Mouse (Mus musculus) midbrain, embryonic 16.5 days (tissue): ENCODE results near the gene Cop1. TPM values are rescaled to one million over a fixed set of nuclear protein-coding genes. Genes with fewer than 3 reads are reported as not detected.

Source experiments
- ATAC-seq: fragments of 200-750 bp; cut with Nextera tagmentation; 2 replicates; pipeline ENCODE4 v1.8.0; 2017; ENCODE audit warnings: moderate TSS enrichment
- H3K27ac ChIP-seq: fragments of 300-500 bp; sonication (generic); 2 replicates; pipeline ENCODE4 v1.5.1; 2014; ENCODE audit warnings: mild to moderate bottlenecking, low read length, mixed read lengths
- H3K27me3 ChIP-seq: fragments of 300-500 bp; sonication (generic); 2 replicates; pipeline ENCODE4 v1.6.1; 2014; ENCODE audit warnings: low read depth, low read length, mixed read lengths; ENCODE audit not compliant: control insufficient read depth, insufficient read depth
- H3K36me3 ChIP-seq: fragments of 300-500 bp; sonication (generic); 2 replicates; pipeline ENCODE4 v1.6.1; 2014; ENCODE audit warnings: mild to moderate bottlenecking, low read length, moderate library complexity, mixed read lengths; ENCODE audit not compliant: control insufficient read depth, insufficient read depth
- H3K4me1 ChIP-seq: fragments of 300-500 bp; sonication (generic); 2 replicates; pipeline ENCODE4 v1.6.1; 2014; ENCODE audit warnings: mild to moderate bottlenecking, low read length, mixed read lengths; ENCODE audit not compliant: control insufficient read depth, insufficient read depth
- H3K4me2 ChIP-seq: fragments of 300-500 bp; sonication (generic); 2 replicates; pipeline ENCODE4 v1.6.1; 2014; ENCODE audit warnings: mild to moderate bottlenecking, low read length, mixed read lengths
- H3K4me3 ChIP-seq: fragments of 300-500 bp; sonication (generic); 2 replicates; pipeline ENCODE4 v1.5.1; 2014; ENCODE audit warnings: low read depth, mild to moderate bottlenecking, low read length, moderate library complexity, mixed read lengths
- H3K9ac ChIP-seq: fragments of 300-500 bp; sonication (generic); 2 replicates; pipeline ENCODE4 v1.6.1; 2014; ENCODE audit warnings: low read depth, low read length, mixed read lengths
- H3K9me3 ChIP-seq: fragments of 300-500 bp; sonication (generic); replicated peaks from 2 replicates; pipeline ENCODE4 v1.6.1; 2014; ENCODE audit warnings: mild to moderate bottlenecking, low read length, mixed read lengths; ENCODE audit not compliant: control insufficient read depth, poor library complexity, severe bottlenecking
- WGBS: fragments of 180-500 bp; shearing (Covaris S2); extraction: QIAGEN DNeasy Blood & Tissue Kit; methylation state at CpG from one replicate; pipeline ENCODE4 v1.1.7; 2014; 5-methylcytosine and 5-hydroxymethylcytosine counted together
- polyA plus RNA-seq: library from polyadenylated mRNA; unstranded; fragments of >200 nt; fragmentation: Nextera tagmentation; extraction: Ambion mirVana; gene quantifications from 2 replicates; pipeline ENCODE4 v1.2.1, GENCODE M21; 2015

Cop1 gene
- polyA plus RNA-seq, 1 experiment from 2014 or later: 14.0 TPM

DNA sequence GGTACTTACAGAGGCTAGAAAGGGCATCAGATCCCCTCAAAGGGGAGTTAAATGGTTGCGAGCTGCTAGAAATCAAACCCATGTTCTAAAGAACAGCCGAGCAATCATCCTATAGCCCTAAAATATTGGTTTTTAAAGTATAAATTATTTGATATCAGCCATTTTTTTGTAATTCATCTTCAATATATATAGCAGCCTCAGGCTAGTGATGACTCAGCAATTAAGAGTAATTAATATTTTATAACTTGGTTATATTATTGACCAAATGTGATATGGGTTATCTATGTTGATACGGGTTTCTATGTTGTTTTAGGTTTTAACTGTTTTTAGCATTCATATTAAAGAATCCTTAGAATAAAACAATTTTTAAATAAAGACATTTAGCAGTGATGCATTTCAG, 31.7 kb downstream of the Cop1 start:
- Histone ChIP-seq H3K9ac (no peak overlapping the region), H3K4me2 (no peak overlapping the region), H3K27me3 (no peaks in the 10 kb centered on the region), H3K27ac (no peak overlapping the region), H3K9me3 (no peaks in the 10 kb centered on the region), H3K4me3 (no peak overlapping the region), H3K4me1 (0 out of 2 replicates have a peak, but pooled peaks cover 3% of the 10 kb centered on the region), H3K36me3 (no peaks in the 10 kb centered on the region; the same call in none of the 2 replicates)
- WGBS: 97% methylated on average over 3 of the region's 3 CpGs
- no peak for ATAC-seq

DNA sequence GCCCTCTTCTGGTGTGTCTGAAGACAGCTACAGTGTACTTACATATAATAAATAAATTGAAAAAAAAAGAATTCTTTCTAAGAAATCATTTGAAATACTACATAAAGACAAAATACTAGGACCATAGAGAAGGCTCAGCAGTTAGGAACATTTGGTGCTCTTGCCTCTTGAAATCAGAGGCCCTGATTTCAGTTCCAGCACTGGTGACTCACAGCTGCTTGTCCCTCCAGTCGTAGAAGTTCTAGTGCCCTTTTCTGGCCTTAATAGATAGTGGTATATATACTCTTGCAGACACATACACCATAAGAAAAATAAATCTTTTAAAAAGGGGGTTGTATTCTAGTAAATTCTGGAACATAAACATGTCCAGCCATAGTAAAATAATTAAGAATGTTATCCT, 48.0 kb downstream of the Cop1 start:
- ATAC-seq: no peak
- Histone ChIP-seq H3K27ac (no peak overlapping the region), H3K4me3 (no peak overlapping the region), H3K27me3 (no peaks in the 10 kb centered on the region), H3K4me1 (no peaks in the 10 kb centered on the region), H3K36me3 (no peaks in the 10 kb centered on the region), H3K9me3 (no peaks in the 10 kb centered on the region), H3K4me2 (no peak overlapping the region), H3K9ac (no peak overlapping the region)
- 100% methylated on average over 1 of the region's 1 CpGs for WGBS

DNA sequence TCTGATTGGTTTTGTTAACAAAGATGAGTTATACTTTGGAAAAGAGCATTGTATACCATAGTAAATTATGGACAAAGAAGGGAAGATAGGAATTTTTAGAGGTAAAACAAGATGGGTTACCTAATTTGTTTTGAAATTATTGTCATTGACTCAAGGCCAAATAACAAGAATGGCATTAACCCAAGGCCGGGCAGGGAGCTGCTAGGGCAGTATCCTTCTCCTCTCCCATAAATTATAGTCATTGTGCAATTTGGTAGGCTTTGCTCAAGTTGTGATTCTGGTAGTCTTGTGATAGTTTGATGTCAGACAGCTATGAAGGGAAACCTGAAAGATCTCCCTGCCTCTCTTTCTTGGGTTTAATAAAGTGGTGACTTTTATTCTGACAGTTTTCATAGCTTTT, 49.7 kb downstream of the Cop1 start:
- no peak overlapping the region for H3K9ac ChIP-seq

DNA sequence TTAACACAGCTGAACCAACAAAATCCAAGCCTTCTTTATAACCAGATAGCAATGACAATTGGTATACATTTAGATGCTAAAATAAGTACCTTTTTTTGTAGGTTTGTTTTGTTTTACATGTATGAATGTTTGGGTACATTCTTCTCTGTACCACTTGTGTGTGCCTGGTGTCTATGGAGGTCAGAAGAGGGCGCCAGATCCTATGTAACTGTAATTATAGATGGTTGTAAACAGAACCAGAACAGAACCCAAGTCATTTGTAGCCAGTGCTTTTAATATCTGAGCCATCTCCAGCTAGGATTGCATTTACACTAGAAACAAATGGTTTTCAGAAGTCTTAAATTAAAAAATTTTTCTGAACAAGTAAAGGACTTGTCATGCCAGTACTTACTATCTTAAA, 54.7 kb downstream of the Cop1 start:
- no peak overlapping the region for H3K27ac ChIP-seq
- H3K4me3 ChIP-seq: no peak overlapping the region
- no peaks in the 10 kb centered on the region for H3K27me3 ChIP-seq
- H3K4me1 ChIP-seq: no peaks in the 10 kb centered on the region
- no peak overlapping the region for H3K4me2 ChIP-seq
- no peak for ATAC-seq
- H3K9me3 ChIP-seq: no peaks in the 10 kb centered on the region
- no peak overlapping the region for H3K9ac ChIP-seq
- H3K36me3 ChIP-seq: 0 out of 2 replicates have a peak, but pooled peaks cover 3% of the 10 kb centered on the region
- WGBS: 73% methylated on average over 1 of the region's 1 CpGs

More for the DNA sequence above, 49.7 kb downstream of the Cop1 start:
- H3K4me3 ChIP-seq: no peak overlapping the region
- ATAC-seq: no peak
- H3K27me3 ChIP-seq: no peaks in the 10 kb centered on the region
- WGBS: 94% methylated on average over 1 of the region's 1 CpGs
- H3K4me1 ChIP-seq: no peaks in the 10 kb centered on the region
- H3K36me3 ChIP-seq: 0 out of 2 replicates have a peak, but pooled peaks cover 3% of the 10 kb centered on the region
- no peak overlapping the region for H3K27ac ChIP-seq
- H3K9me3 ChIP-seq: no peaks in the 10 kb centered on the region
- H3K4me2 ChIP-seq: no peak overlapping the region

DNA sequence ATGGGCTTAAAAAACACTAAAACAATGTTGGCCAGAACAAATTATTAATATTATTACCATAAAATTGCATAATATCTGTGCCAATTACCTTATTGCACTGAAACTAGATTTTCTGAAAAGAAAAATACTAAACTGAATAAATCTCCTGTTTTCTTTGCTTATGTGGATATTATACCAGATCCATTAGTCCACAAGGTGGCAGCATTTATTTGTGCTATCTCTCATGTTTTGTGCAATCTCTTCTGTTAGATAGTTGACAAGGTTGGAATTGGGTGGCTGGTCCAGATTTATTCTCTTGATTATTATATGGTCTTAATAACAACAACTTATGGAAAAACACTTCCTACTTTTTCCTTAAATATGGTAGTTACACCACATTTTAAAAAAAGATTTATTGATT, 58.1 kb downstream of the Cop1 start:
- H3K4me1 ChIP-seq: no peaks in the 10 kb centered on the region
- no peak overlapping the region for H3K4me2 ChIP-seq
- no peaks in the 10 kb centered on the region for H3K27me3 ChIP-seq
- no peak overlapping the region for H3K9ac ChIP-seq
- ATAC-seq: no peak
- H3K9me3 ChIP-seq: no peaks in the 10 kb centered on the region
- H3K4me3 ChIP-seq: no peak overlapping the region
- peaks cover 6% of the 10 kb centered on the region; the same call in 1 of the 2 replicates for H3K36me3 ChIP-seq
- H3K27ac ChIP-seq: no peak overlapping the region

DNA sequence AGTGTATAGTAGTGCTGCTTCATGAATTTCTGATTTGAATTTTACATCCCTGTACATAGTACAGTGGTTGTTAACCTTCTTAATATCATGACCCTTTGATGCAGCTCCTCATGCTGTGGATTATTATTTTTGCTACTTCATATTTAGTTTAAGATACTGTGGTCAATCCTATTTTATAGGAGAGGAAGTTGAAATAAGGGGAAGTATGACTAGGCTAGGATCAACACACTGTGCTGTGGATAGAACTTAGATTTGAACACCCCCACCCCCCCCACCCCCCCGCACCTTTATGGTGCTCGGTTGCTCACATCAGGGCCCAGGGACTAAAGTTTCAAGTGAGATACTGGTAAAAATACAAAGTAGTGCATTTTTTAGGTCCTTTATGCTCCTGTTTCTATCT, 58.7 kb downstream of the Cop1 start:
- 89% methylated on average over 2 of the region's 2 CpGs for WGBS

DNA sequence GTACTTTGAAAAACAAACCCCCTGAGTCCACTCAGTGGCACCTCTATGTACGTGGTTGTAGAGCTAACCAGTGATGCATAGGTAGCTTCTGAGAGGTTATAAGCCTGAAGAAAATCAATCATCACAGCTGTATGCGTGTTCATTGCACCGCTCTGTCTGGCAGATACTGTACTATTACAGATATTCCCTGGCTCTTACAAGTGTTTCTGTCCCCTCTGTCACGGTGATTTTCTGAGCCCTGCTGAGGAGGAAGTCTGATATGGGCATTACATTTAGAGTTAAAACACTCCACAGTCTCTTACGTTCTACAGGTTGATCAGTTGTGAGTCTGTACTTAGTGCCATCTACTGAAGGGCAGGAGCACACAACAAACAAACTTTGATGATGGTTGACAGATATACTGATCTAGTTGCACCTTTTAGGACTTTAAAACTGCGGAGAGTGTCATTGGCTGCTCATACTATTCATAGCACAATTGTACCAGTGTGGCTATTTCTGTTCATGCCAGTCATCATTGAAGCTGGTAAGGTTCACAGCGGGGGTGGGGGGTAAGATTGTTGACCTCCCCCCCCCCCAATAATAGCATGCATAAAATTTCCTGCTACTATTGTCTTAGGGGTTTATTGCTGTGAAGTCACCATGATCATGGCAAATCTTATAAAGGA, 69.4 kb downstream of the Cop1 start:
- Histone ChIP-seq H3K9ac (no peak overlapping the region), H3K27ac (no peak overlapping the region), H3K36me3 (peaks cover 3% of the 10 kb centered on the region; the same call in 1 of the 2 replicates), H3K9me3 (no peaks in the 10 kb centered on the region), H3K4me1 (no peaks in the 10 kb centered on the region), H3K27me3 (no peaks in the 10 kb centered on the region), H3K4me2 (no peak overlapping the region), H3K4me3 (no peak overlapping the region)
- WGBS: 96% methylated on average over 7 of the region's 7 CpGs
- no peak for ATAC-seq

More for the DNA sequence above, 58.7 kb downstream of the Cop1 start:
- Histone ChIP-seq H3K36me3 (peaks cover 4% of the 10 kb centered on the region; the same call in 1 of the 2 replicates), H3K27ac (no peak overlapping the region), H3K4me3 (no peak overlapping the region), H3K4me1 (no peaks in the 10 kb centered on the region), H3K9ac (no peak overlapping the region), H3K4me2 (no peak overlapping the region), H3K27me3 (no peaks in the 10 kb centered on the region), H3K9me3 (no peaks in the 10 kb centered on the region)
- no peak for ATAC-seq

DNA sequence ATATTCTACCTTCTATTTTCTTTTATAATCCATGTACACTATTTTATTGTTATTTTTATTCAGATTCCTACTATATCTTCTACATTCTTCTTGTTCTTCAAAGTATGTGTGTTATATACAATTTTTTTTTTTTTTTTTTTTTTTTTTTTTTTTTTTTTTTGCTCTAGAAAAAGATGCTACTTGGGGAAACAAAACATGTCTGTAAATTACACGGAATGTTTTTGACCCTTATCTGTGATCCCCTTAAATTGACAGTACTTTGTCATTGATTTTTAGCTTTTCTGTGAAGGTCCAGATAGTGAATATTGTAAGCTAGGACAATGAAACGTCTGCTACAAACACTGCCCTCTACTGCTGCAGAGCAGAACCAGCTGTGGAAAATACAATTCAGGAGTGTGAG, 81.5 kb downstream of the Cop1 start:
- no peak for ATAC-seq
- Histone ChIP-seq H3K4me3 (no peak overlapping the region), H3K36me3 (peaks cover 6% of the 10 kb centered on the region; the same call in 1 of the 2 replicates), H3K4me1 (no peaks in the 10 kb centered on the region), H3K27ac (no peak overlapping the region), H3K4me2 (no peak overlapping the region), H3K9me3 (no peaks in the 10 kb centered on the region), H3K9ac (no peak overlapping the region), H3K27me3 (no peaks in the 10 kb centered on the region)
- WGBS: 68% methylated on average over 2 of the region's 2 CpGs

DNA sequence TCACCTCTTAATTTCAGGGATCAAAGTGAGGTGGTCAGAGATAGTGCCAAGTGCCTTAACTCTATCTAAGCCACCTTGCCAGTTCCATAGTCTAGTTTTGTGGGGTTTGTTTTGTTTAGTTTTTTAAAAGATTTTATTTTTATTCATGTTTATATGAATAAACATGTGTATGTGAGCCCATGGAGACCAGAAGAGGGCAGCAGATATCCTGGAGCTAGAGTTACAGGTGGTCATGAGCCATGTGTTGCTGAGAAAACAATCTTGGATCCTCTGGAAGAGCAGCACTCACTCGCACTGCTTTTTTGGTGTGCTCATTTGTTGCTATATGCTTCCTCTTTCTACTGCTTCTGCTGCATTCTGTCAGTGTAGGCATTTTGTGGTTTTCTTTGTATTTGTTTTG, 90.5 kb downstream of the Cop1 start:
- H3K36me3 ChIP-seq: no peaks in the 10 kb centered on the region
- no peak for ATAC-seq
- H3K27me3 ChIP-seq: no peaks in the 10 kb centered on the region
- no peak overlapping the region for H3K27ac ChIP-seq
- H3K4me2 ChIP-seq: no peak overlapping the region
- no peaks in the 10 kb centered on the region for H3K4me1 ChIP-seq
- no peaks in the 10 kb centered on the region for H3K9me3 ChIP-seq
- 86% methylated on average over 1 of the region's 1 CpGs for WGBS
- H3K4me3 ChIP-seq: no peak overlapping the region
- no peak overlapping the region for H3K9ac ChIP-seq
